In the genomic region with DNA sequence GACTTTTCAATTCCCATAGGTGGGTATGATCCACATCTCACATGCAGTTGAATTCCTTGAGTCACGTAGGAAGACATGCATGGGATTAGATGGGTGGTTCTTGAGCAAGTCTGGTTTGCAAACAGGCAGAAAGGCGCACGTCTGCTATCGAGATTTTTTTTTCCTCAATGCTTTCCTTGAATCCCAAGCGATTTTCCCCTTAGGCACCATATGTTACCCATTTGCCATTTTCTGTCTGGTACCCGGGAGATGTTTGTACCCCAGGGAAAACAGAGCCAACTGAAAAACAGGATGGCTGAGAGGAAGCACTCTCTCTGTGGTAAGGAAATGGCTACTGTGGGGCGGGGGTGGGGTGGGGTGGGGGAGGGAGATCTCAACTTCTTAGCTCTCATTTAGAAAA, we compare ENCODE assay signal across 27 mouse cellular contexts. TPM values are rescaled to one million over a fixed set of nuclear protein-coding genes. Genes with fewer than 3 reads are reported as not detected.
A peak's percentile ranks its signal among the peaks of the same experiment; 100 is the strongest.
DNase-seq lines count a peak whose midpoint lies in the region; ATAC-seq lines count a peak whose summit lies in the region.
"Had no signal": no experiment of that assay in that cellular context is flagged by ENCODE, and none has a peak within 500 bp of the region (broad histone marks: within the 10 kb centered on the region; RNA-seq: fewer than 3 reads in every experiment).

No protein-coding gene starts in this region.

- H3K36me3 ChIP-seq in forebrain, embryonic 14.5 days (ENCODE audit: control insufficient read depth, insufficient read depth, low read length) = no peaks in the 10 kb centered on the region
- no peaks in the 10 kb centered on the region for H3K36me3 ChIP-seq in forebrain, embryonic 11.5 days (ENCODE audit: control insufficient read depth, insufficient read depth, low read length)
- H3K36me3 ChIP-seq in neural tube, embryonic 13.5 days = no peaks in the 10 kb centered on the region
- no peaks in the 10 kb centered on the region for H3K36me3 ChIP-seq in neural tube, embryonic 15.5 days
- no peaks in the 10 kb centered on the region for H3K36me3 ChIP-seq in embryonic facial prominence, embryonic 13.5 days
- no peaks in the 10 kb centered on the region for H3K36me3 ChIP-seq in liver, embryonic 11.5 days (ENCODE audit: control insufficient read depth, insufficient read depth, low read length)
- H3K36me3 ChIP-seq: forebrain, embryonic 15.5 days; heart, embryonic 13.5 days; hindbrain, embryonic 12.5 days had no signal

- H3K27ac ChIP-seq in forebrain, embryonic 14.5 days (ENCODE audit: low read depth, low read length) = no peak overlapping the region
- H3K27ac ChIP-seq in forebrain, embryonic 11.5 days (ENCODE audit: low read depth, low read length) = no peak overlapping the region
- 0 out of 2 replicates have a peak overlapping the region, but pooled peaks have one; percentile 9 for H3K27ac ChIP-seq in neural tube, embryonic 13.5 days (replicated peaks)
- no peak overlapping the region for H3K27ac ChIP-seq in neural tube, embryonic 15.5 days (replicated peaks)
- H3K27ac ChIP-seq in embryonic facial prominence, embryonic 13.5 days = no peak overlapping the region
- no peak overlapping the region for H3K27ac ChIP-seq in liver, embryonic 11.5 days (ENCODE audit: low read depth, low read length)
- H3K27ac ChIP-seq: forebrain, embryonic 15.5 days; hindbrain, embryonic 12.5 days had no signal

- no peak overlapping the region for H3K4me3 ChIP-seq in forebrain, embryonic 14.5 days (ENCODE audit: low read depth, low read length)
- H3K4me3 ChIP-seq in forebrain, embryonic 11.5 days (ENCODE audit: low read depth, low read length) = no peak overlapping the region
- H3K4me3 ChIP-seq in neural tube, embryonic 13.5 days = no peak overlapping the region
- no peak overlapping the region for H3K4me3 ChIP-seq in neural tube, embryonic 15.5 days (replicated peaks)
- H3K4me3 ChIP-seq in embryonic facial prominence, embryonic 13.5 days = no peak overlapping the region
- no peak overlapping the region for H3K4me3 ChIP-seq in liver, embryonic 11.5 days (ENCODE audit: low read depth, low read length)
- H3K4me3 ChIP-seq: forebrain, embryonic 15.5 days; gastrocnemius, adult 2 months; heart, embryonic 13.5 days; hindbrain, embryonic 12.5 days had no signal

- no peak overlapping the region for H3K9ac ChIP-seq in forebrain, embryonic 14.5 days (ENCODE audit: low read length)
- no peak overlapping the region for H3K9ac ChIP-seq in forebrain, embryonic 11.5 days (ENCODE audit: low read length)
- H3K9ac ChIP-seq in neural tube, embryonic 13.5 days = no peak overlapping the region
- H3K9ac ChIP-seq in neural tube, embryonic 15.5 days (replicated peaks) = no peak overlapping the region
- H3K9ac ChIP-seq in embryonic facial prominence, embryonic 13.5 days = no peak overlapping the region
- H3K9ac ChIP-seq in liver, embryonic 11.5 days (ENCODE audit: low read depth, low read length) = no peak overlapping the region
- H3K9ac ChIP-seq: forebrain, embryonic 15.5 days; heart, embryonic 13.5 days; hindbrain, embryonic 12.5 days had no signal

- H3K4me2 ChIP-seq in forebrain, embryonic 14.5 days (ENCODE audit: low read length) = no peak overlapping the region
- H3K4me2 ChIP-seq in forebrain, embryonic 11.5 days (ENCODE audit: low read depth, low read length, severe bottlenecking) = no peak overlapping the region
- H3K4me2 ChIP-seq in neural tube, embryonic 13.5 days = no peak overlapping the region
- no peak overlapping the region for H3K4me2 ChIP-seq in neural tube, embryonic 15.5 days
- no peak overlapping the region for H3K4me2 ChIP-seq in embryonic facial prominence, embryonic 13.5 days
- no peak overlapping the region for H3K4me2 ChIP-seq in liver, embryonic 11.5 days
- H3K4me2 ChIP-seq: forebrain, embryonic 15.5 days; heart, embryonic 13.5 days; hindbrain, embryonic 12.5 days had no signal

- H3K9me3 ChIP-seq in forebrain, embryonic 14.5 days (replicated peaks; ENCODE audit: control insufficient read depth, low read length) = no peaks in the 10 kb centered on the region
- no peaks in the 10 kb centered on the region for H3K9me3 ChIP-seq in forebrain, embryonic 11.5 days (ENCODE audit: control insufficient read depth, low read length)
- no peaks in the 10 kb centered on the region for H3K9me3 ChIP-seq in neural tube, embryonic 13.5 days
- no peaks in the 10 kb centered on the region for H3K9me3 ChIP-seq in neural tube, embryonic 15.5 days (replicated peaks)
- H3K9me3 ChIP-seq in embryonic facial prominence, embryonic 13.5 days = no peaks in the 10 kb centered on the region
- H3K9me3 ChIP-seq in liver, embryonic 11.5 days (ENCODE audit: control insufficient read depth, low read length) = no peaks in the 10 kb centered on the region
- H3K9me3 ChIP-seq: forebrain, embryonic 15.5 days; heart, embryonic 13.5 days; hindbrain, embryonic 12.5 days had no signal

- no peak for ATAC-seq in forebrain, embryonic 14.5 days
- ATAC-seq in forebrain, embryonic 11.5 days (replicated peaks; ENCODE audit: low FRiP score) = no peak
- ATAC-seq in neural tube, embryonic 13.5 days (ENCODE audit: low read depth) = no peak
- ATAC-seq in neural tube, embryonic 15.5 days (ENCODE audit: low FRiP score) = no peak
- 0 out of 2 replicates have a peak, but pooled peaks have one; percentile 26 for ATAC-seq in embryonic facial prominence, embryonic 13.5 days (ENCODE audit: insufficient number of reproducible peaks, insufficient read depth, low FRiP score, low TSS enrichment, low read depth)
- 0 out of 2 replicates have a peak, but pooled peaks have one; percentile 14 for ATAC-seq in megakaryocyte progenitor cell, adult 5-6 weeks (replicated peaks; ENCODE audit: poor library complexity)
- ATAC-seq in liver, embryonic 11.5 days (replicated peaks; ENCODE audit: low FRiP score) = no peak
- ATAC-seq: activated CD4-positive, CD25-positive, alpha-beta regulatory T cell, adult 4 months; forebrain, embryonic 15.5 days; hindbrain, embryonic 16.5 days; inflammation-experienced regulatory T-cells, adult 6 months; Patski had no signal

- 79% methylated on average over 7 of the region's 7 CpGs for WGBS in forebrain, embryonic 14.5 days
- WGBS in forebrain, embryonic 11.5 days = 74% methylated on average over 7 of the region's 7 CpGs
- WGBS in neural tube, embryonic 13.5 days = 69% methylated on average over 7 of the region's 7 CpGs
- 70% methylated on average over 7 of the region's 7 CpGs for WGBS in neural tube, embryonic 15.5 days
- 26% methylated on average over 7 of the region's 7 CpGs for WGBS in embryonic facial prominence, embryonic 13.5 days
- WGBS in liver, embryonic 11.5 days = 64% methylated on average over 7 of the region's 7 CpGs

- no peaks in the 10 kb centered on the region for H3K27me3 ChIP-seq in forebrain, embryonic 14.5 days (replicated peaks; ENCODE audit: control insufficient read depth, insufficient read depth, low read length)
- H3K27me3 ChIP-seq in forebrain, embryonic 11.5 days (ENCODE audit: control insufficient read depth, insufficient read depth, low read length) = no peaks in the 10 kb centered on the region
- no peaks in the 10 kb centered on the region for H3K27me3 ChIP-seq in neural tube, embryonic 13.5 days
- no peaks in the 10 kb centered on the region for H3K27me3 ChIP-seq in neural tube, embryonic 15.5 days (replicated peaks)
- no peaks in the 10 kb centered on the region for H3K27me3 ChIP-seq in embryonic facial prominence, embryonic 13.5 days
- H3K27me3 ChIP-seq in liver, embryonic 11.5 days (replicated peaks; ENCODE audit: control insufficient read depth, insufficient read depth, low read length) = no peaks in the 10 kb centered on the region
- H3K27me3 ChIP-seq: CH12.LX; forebrain, embryonic 15.5 days; heart, embryonic 13.5 days; hindbrain, embryonic 12.5 days; Patski had no signal

- no peaks in the 10 kb centered on the region for H3K4me1 ChIP-seq in forebrain, embryonic 14.5 days (ENCODE audit: control insufficient read depth, insufficient read depth, low read length)
- H3K4me1 ChIP-seq in forebrain, embryonic 11.5 days (replicated peaks; ENCODE audit: control insufficient read depth, insufficient read depth, low read length) = no peaks in the 10 kb centered on the region
- no peaks in the 10 kb centered on the region for H3K4me1 ChIP-seq in neural tube, embryonic 13.5 days (replicated peaks)
- no peaks in the 10 kb centered on the region for H3K4me1 ChIP-seq in neural tube, embryonic 15.5 days
- peaks cover 18% of the 10 kb centered on the region for H3K4me1 ChIP-seq in embryonic facial prominence, embryonic 13.5 days
- H3K4me1 ChIP-seq in liver, embryonic 11.5 days (replicated peaks; ENCODE audit: control insufficient read depth, insufficient read depth, low read length) = no peaks in the 10 kb centered on the region
- H3K4me1 ChIP-seq: forebrain, embryonic 15.5 days; hindbrain, embryonic 12.5 days had no signal

- DNase-seq in forebrain, embryonic 14.5 days (ENCODE audit: low spot score) = peak; percentile 54
- no peak for DNase-seq in forebrain, embryonic 11.5 days (ENCODE audit: low spot score)
- DNase-seq in adrenal gland, adult 18-20 months (ENCODE audit: low spot score in 2 of 2) = no peak
- DNase-seq in liver, embryonic 11.5 days (ENCODE audit: low spot score) = no peak
- DNase-seq: adrenal gland, adult 2 months; adrenal gland, postnatal 36 days; cerebellum, adult 11-12 months; cerebellum, adult 9-10 months; cerebellum, postnatal 25 days; gastrocnemius, adult 2 months; gastrocnemius, postnatal 25 days; heart, postnatal 10 days; heart, postnatal 4 days; kidney, adult 11 months; kidney, adult 9 months had no signal

RNA-seq across cellular contexts. Expression of gene Cyp39a1, which starts 49.4 kb away (rescaled TPM):
- 16.0 and 16.5 TPM in 2 replicates for polyA plus RNA-seq in forebrain, embryonic 14.5 days (2014; fragmentation: Nextera tagmentation; extraction: Ambion mirVana)
- 37.1 and 41.1 TPM in 2 replicates for polyA plus RNA-seq in forebrain, embryonic 11.5 days (2014; fragmentation: Nextera tagmentation; extraction: Ambion mirVana)
- 13.2 TPM in 2 replicates for polyA plus RNA-seq in neural tube, embryonic 13.5 days (2015; fragmentation: Nextera tagmentation; extraction: Ambion mirVana)
- polyA plus RNA-seq in neural tube, embryonic 15.5 days (2015; fragmentation: Nextera tagmentation; extraction: Ambion mirVana) = 8.7 and 11.5 TPM in 2 replicates
- 27.3 and 29.2 TPM in 2 replicates for polyA plus RNA-seq in embryonic facial prominence, embryonic 13.5 days (2015; fragmentation: Nextera tagmentation; extraction: Ambion mirVana)
- total RNA-seq in megakaryocyte progenitor cell, adult 5-6 weeks (2015) = 2.1 and 2.6 TPM in 2 replicates
- total RNA-seq in megakaryocyte progenitor cell, adult 5-6 weeks (2017) = 3.7 and 4.1 TPM in 2 replicates
- total RNA-seq in adrenal gland, adult 18-20 months (2021) = 1 to 10 TPM; 1.9 to 2.8 TPM
- 4.1 and 4.2 TPM in 2 replicates for polyA plus RNA-seq in liver, embryonic 11.5 days (2014; fragmentation: Nextera tagmentation; extraction: Ambion mirVana)

RNA-seq across cellular contexts. Expression of gene Slc25a27, which starts 49.6 kb away (rescaled TPM):
- 31.6 and 46.1 TPM in 2 replicates for polyA plus RNA-seq in forebrain, embryonic 14.5 days (2014; fragmentation: Nextera tagmentation; extraction: Ambion mirVana)
- 56.6 and 60.9 TPM in 2 replicates for polyA plus RNA-seq in forebrain, embryonic 11.5 days (2014; fragmentation: Nextera tagmentation; extraction: Ambion mirVana)
- 92.2 and 96.9 TPM in 2 replicates for polyA plus RNA-seq in neural tube, embryonic 13.5 days (2015; fragmentation: Nextera tagmentation; extraction: Ambion mirVana)
- polyA plus RNA-seq in neural tube, embryonic 15.5 days (2015; fragmentation: Nextera tagmentation; extraction: Ambion mirVana) = 87.0 and 107 TPM in 2 replicates
- polyA plus RNA-seq in embryonic facial prominence, embryonic 13.5 days (2015; fragmentation: Nextera tagmentation; extraction: Ambion mirVana) = 46.3 and 48.2 TPM in 2 replicates
- 1.6 and 2.5 TPM in 2 replicates for total RNA-seq in megakaryocyte progenitor cell, adult 5-6 weeks (2015)
- 0.29 and 4.1 TPM in 2 replicates for total RNA-seq in megakaryocyte progenitor cell, adult 5-6 weeks (2017)
- total RNA-seq in adrenal gland, adult 18-20 months (2021) = 1 to 10 TPM; 3.2 to 3.4 TPM
- polyA plus RNA-seq in liver, embryonic 11.5 days (2014; fragmentation: Nextera tagmentation; extraction: Ambion mirVana) = 4.4 and 6.0 TPM in 2 replicates

Comparison
In these comparisons a context has a peak if more than half of its experiments do, and no peak if none do; other contexts are left out.
1. ATAC-seq: peak in embryonic facial prominence, embryonic 13.5 days (single experiment) and megakaryocyte progenitor cell, adult 5-6 weeks (single experiment); none in forebrain, embryonic 14.5 days (single experiment), forebrain, embryonic 11.5 days (single experiment), neural tube, embryonic 13.5 days (single experiment), neural tube, embryonic 15.5 days (single experiment) and liver, embryonic 11.5 days (single experiment).